Mouse (Mus musculus) midbrain, embryonic 15.5 days (tissue): ENCODE data around the gene Svep1. TPM values are rescaled to one million over a fixed set of nuclear protein-coding genes. Genes with fewer than 3 reads are reported as not detected.

Experiments
- ATAC-seq: fragments of 200-750 bp; cut with Nextera tagmentation; replicated peaks from 2 replicates; pipeline ENCODE4 v1.8.0; 2017; ENCODE audit warnings: moderate TSS enrichment
- H3K27ac ChIP-seq: fragments of 300-500 bp; sonication (generic); 2 replicates; pipeline ENCODE4 v1.5.1; 2015; ENCODE audit warnings: mild to moderate bottlenecking, inconsistent platforms
- H3K27me3 ChIP-seq: fragments of 300-500 bp; sonication (generic); replicated peaks from 2 replicates; pipeline ENCODE4 v1.6.1; 2015; ENCODE audit warnings: inconsistent platforms
- H3K36me3 ChIP-seq: fragments of 300-500 bp; sonication (generic); replicated peaks from 2 replicates; pipeline ENCODE4 v1.6.1; 2015; ENCODE audit warnings: inconsistent platforms
- H3K4me1 ChIP-seq: fragments of 300-500 bp; sonication (generic); 2 replicates; pipeline ENCODE4 v1.6.1; 2015; ENCODE audit warnings: inconsistent platforms
- H3K4me2 ChIP-seq: fragments of 300-500 bp; sonication (generic); 2 replicates; pipeline ENCODE4 v1.6.1; 2015; ENCODE audit warnings: inconsistent platforms, mild to moderate bottlenecking, moderate library complexity
- H3K4me3 ChIP-seq: fragments of 300-500 bp; sonication (generic); 2 replicates; pipeline ENCODE4 v1.5.1; 2015; ENCODE audit warnings: mild to moderate bottlenecking, inconsistent platforms
- H3K9ac ChIP-seq: fragments of 300-500 bp; sonication (generic); 2 replicates; pipeline ENCODE4 v1.6.1; 2015; ENCODE audit warnings: mild to moderate bottlenecking, inconsistent platforms
- H3K9me3 ChIP-seq: fragments of 300-500 bp; sonication (generic); 2 replicates; pipeline ENCODE4 v1.6.1; 2016; ENCODE audit warnings: inconsistent platforms
- WGBS: fragments of 180-500 bp; shearing (Covaris S2); methylation state at CpG from one replicate; pipeline ENCODE4 v1.1.7; 2015; ENCODE audit warnings: mixed read lengths; 5-methylcytosine and 5-hydroxymethylcytosine counted together
- polyA plus RNA-seq: library from polyadenylated mRNA; unstranded; fragments of >200 nt; fragmentation: Nextera tagmentation; extraction: Ambion mirVana; gene quantifications from 2 replicates; pipeline ENCODE4 v1.2.1, GENCODE M21; 2015

Gene Svep1
- polyA plus RNA-seq, 1 experiment from 2014 or later: 0.76 TPM

- Histone ChIP-seq H3K4me2 (no peak overlapping the region), H3K9ac (no peak overlapping the region), H3K4me3 (no peak overlapping the region), H3K9me3 (no peaks in the 10 kb centered on the region; the same call in 1 of the 2 replicates), H3K36me3 (no peaks in the 10 kb centered on the region), H3K27me3 (no peaks in the 10 kb centered on the region), H3K27ac (no peak overlapping the region), H3K4me1 (no peaks in the 10 kb centered on the region)
- 94% methylated on average over 5 of the region's 5 CpGs for WGBS
- no peak for ATAC-seq
Measured at GRCm38 (mm10) chr4:58068886-58069285, 137.8 kb downstream of the Svep1 start.

- no peak overlapping the region for H3K4me2 ChIP-seq
- H3K9me3 ChIP-seq: no peaks in the 10 kb centered on the region
- no peaks in the 10 kb centered on the region for H3K36me3 ChIP-seq
- WGBS: 72% methylated on average over 2 of the region's 2 CpGs
- H3K9ac ChIP-seq: no peak overlapping the region
- ATAC-seq: no peak
- no peak overlapping the region for H3K4me3 ChIP-seq
- H3K27ac ChIP-seq: no peak overlapping the region
- no peaks in the 10 kb centered on the region for H3K27me3 ChIP-seq
- H3K4me1 ChIP-seq: no peaks in the 10 kb centered on the region
Measured at GRCm38 (mm10) chr4:58064721-58065120, 141.9 kb downstream of the Svep1 start.

GRCm38 (mm10) chr4:58062933-58063332 is 143.7 kb downstream of the Svep1 start:
- H3K27me3 ChIP-seq: no peaks in the 10 kb centered on the region
- H3K4me2 ChIP-seq: no peak overlapping the region
- H3K9me3 ChIP-seq: no peaks in the 10 kb centered on the region
- no peak overlapping the region for H3K4me3 ChIP-seq
- no peaks in the 10 kb centered on the region for H3K4me1 ChIP-seq
- 97% methylated on average over 1 of the region's 1 CpGs for WGBS
- no peaks in the 10 kb centered on the region for H3K36me3 ChIP-seq
- H3K27ac ChIP-seq: no peak overlapping the region
- ATAC-seq: no peak
- H3K9ac ChIP-seq: no peak overlapping the region

DNA sequence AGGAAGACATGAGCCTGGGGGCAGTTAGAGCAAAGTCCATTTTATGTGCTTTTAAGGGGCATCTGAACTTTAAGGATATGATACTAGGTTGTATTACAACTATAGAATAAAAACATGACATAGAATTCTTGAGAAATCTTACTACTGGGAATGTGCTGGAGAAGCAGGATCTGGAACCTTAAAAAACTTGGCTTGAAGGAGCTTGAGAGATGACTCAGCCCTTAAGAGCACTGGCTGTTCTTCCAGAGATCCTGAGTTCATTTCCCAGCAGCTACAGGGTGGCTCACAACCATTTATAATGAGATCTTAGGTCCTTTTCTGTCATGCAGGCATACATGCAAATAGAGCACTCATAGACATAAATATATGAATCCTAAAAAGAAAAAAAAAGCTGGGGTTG is 151.0 kb downstream of the Svep1 start:
- H3K4me2 ChIP-seq: no peak overlapping the region
- 0 out of 2 replicates have a peak, but pooled peaks cover 3% of the 10 kb centered on the region for H3K4me1 ChIP-seq
- no peak overlapping the region for H3K9ac ChIP-seq
- H3K27me3 ChIP-seq: no peaks in the 10 kb centered on the region
- no peak overlapping the region for H3K27ac ChIP-seq
- no peaks in the 10 kb centered on the region for H3K9me3 ChIP-seq
- H3K36me3 ChIP-seq: no peaks in the 10 kb centered on the region
- no peak for ATAC-seq
- H3K4me3 ChIP-seq: no peak overlapping the region

- H3K9ac ChIP-seq: no peak overlapping the region
- no peaks in the 10 kb centered on the region for H3K36me3 ChIP-seq
- H3K4me3 ChIP-seq: no peak overlapping the region
- no peak overlapping the region for H3K27ac ChIP-seq
- H3K9me3 ChIP-seq: no peaks in the 10 kb centered on the region
- 76% methylated on average over 5 of the region's 5 CpGs for WGBS
- no peak overlapping the region for H3K4me2 ChIP-seq
- H3K4me1 ChIP-seq: 0 out of 2 replicates have a peak, but pooled peaks cover 3% of the 10 kb centered on the region
- ATAC-seq: no peak
- H3K27me3 ChIP-seq: no peaks in the 10 kb centered on the region
Measured at GRCm38 (mm10) chr4:58054441-58054840, 152.2 kb downstream of the Svep1 start.

GRCm38 (mm10) chr4:58050746-58051145 is 155.9 kb downstream of the Svep1 start:
- Histone ChIP-seq H3K27ac (peak overlapping the region; percentile 45; the same call in 1 of the 2 replicates), H3K9ac (no peak overlapping the region), H3K4me1 (0 out of 2 replicates have a peak, but pooled peaks cover 3% of the 10 kb centered on the region), H3K4me3 (no peak overlapping the region), H3K4me2 (no peak overlapping the region), H3K36me3 (no peaks in the 10 kb centered on the region), H3K27me3 (no peaks in the 10 kb centered on the region), H3K9me3 (no peaks in the 10 kb centered on the region)
- 45% methylated on average over 8 of the region's 8 CpGs for WGBS
- ATAC-seq: peak; percentile 78

GRCm38 (mm10) chr4:58050276-58050675 is 156.4 kb downstream of the Svep1 start:
- Histone ChIP-seq H3K4me3 (no peak overlapping the region), H3K27me3 (no peaks in the 10 kb centered on the region), H3K9ac (no peak overlapping the region), H3K4me1 (0 out of 2 replicates have a peak, but pooled peaks cover 3% of the 10 kb centered on the region), H3K9me3 (no peaks in the 10 kb centered on the region), H3K4me2 (no peak overlapping the region), H3K36me3 (no peaks in the 10 kb centered on the region), H3K27ac (0 out of 2 replicates have a peak overlapping the region, but pooled peaks have one; percentile 45)
- ATAC-seq: peak; percentile 67
- WGBS: 63% methylated on average over 8 of the region's 8 CpGs

DNA sequence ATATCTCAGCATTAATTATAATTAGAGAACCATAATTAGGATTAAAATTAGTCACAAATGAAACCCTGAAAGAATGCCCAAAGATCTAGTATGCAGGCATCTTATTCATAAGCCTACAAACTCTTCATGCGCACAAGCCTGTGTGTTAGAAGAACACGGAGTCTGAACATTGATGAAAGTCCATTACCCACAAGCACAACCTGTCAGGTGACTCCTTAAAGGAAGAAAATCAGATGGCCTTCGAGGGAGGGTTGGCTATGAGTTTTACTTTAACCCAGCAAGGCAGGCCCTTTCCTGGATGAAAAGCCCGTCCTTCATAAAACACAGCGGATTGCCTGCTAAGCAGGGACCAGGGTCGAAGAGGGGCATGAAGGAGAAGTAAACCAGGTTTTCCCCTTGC is 161.8 kb downstream of the Svep1 start:
- H3K9me3 ChIP-seq: no peaks in the 10 kb centered on the region
- no peak overlapping the region for H3K4me3 ChIP-seq
- no peaks in the 10 kb centered on the region for H3K4me1 ChIP-seq
- no peak for ATAC-seq
- H3K36me3 ChIP-seq: no peaks in the 10 kb centered on the region
- no peaks in the 10 kb centered on the region for H3K27me3 ChIP-seq
- H3K4me2 ChIP-seq: no peak overlapping the region
- 93% methylated on average over 6 of the region's 6 CpGs for WGBS
- H3K27ac ChIP-seq: no peak overlapping the region
- no peak overlapping the region for H3K9ac ChIP-seq

- Histone ChIP-seq H3K36me3 (no peaks in the 10 kb centered on the region), H3K9ac (no peak overlapping the region), H3K4me1 (no peaks in the 10 kb centered on the region), H3K9me3 (no peaks in the 10 kb centered on the region), H3K4me3 (no peak overlapping the region), H3K4me2 (no peak overlapping the region), H3K27me3 (no peaks in the 10 kb centered on the region), H3K27ac (no peak overlapping the region)
- ATAC-seq: no peak
- 93% methylated on average over 3 of the region's 3 CpGs for WGBS
Measured at GRCm38 (mm10) chr4:58044356-58044755, 162.3 kb downstream of the Svep1 start.

DNA sequence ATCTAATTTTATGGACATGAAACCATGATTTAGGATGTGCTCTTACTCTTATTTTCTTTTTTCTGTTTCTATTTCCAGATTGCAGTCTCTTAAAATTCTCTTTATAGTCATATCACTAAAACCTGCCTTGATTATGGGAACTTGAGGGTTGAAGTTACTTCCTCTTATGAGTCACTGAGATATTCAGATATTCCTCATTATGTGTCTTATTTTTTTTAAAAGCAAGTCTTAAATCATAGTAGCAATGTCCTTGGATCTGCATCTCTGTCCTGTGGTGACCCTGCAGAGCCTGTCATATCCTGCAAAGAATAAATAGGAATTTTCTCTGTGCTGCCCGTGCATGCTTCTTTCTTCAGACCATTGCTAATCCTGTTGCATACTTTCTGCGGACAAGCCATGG is 166.6 kb downstream of the Svep1 start:
- Histone ChIP-seq H3K36me3 (no peaks in the 10 kb centered on the region), H3K27ac (no peak overlapping the region), H3K4me1 (no peaks in the 10 kb centered on the region), H3K4me3 (no peak overlapping the region), H3K4me2 (no peak overlapping the region), H3K27me3 (no peaks in the 10 kb centered on the region), H3K9me3 (no peaks in the 10 kb centered on the region), H3K9ac (no peak overlapping the region)
- WGBS: 69% methylated on average over 2 of the region's 2 CpGs
- ATAC-seq: no peak

- no peak overlapping the region for H3K4me3 ChIP-seq
- no peak for ATAC-seq
- WGBS: 91% methylated on average over 6 of the region's 6 CpGs
- H3K36me3 ChIP-seq: no peaks in the 10 kb centered on the region
- H3K27me3 ChIP-seq: no peaks in the 10 kb centered on the region
- H3K27ac ChIP-seq: no peak overlapping the region
- H3K9ac ChIP-seq: no peak overlapping the region
- no peaks in the 10 kb centered on the region for H3K4me1 ChIP-seq
- no peak overlapping the region for H3K4me2 ChIP-seq
- no peaks in the 10 kb centered on the region for H3K9me3 ChIP-seq
Measured at GRCm38 (mm10) chr4:58037096-58037705, 169.5 kb downstream of the Svep1 start.

DNA sequence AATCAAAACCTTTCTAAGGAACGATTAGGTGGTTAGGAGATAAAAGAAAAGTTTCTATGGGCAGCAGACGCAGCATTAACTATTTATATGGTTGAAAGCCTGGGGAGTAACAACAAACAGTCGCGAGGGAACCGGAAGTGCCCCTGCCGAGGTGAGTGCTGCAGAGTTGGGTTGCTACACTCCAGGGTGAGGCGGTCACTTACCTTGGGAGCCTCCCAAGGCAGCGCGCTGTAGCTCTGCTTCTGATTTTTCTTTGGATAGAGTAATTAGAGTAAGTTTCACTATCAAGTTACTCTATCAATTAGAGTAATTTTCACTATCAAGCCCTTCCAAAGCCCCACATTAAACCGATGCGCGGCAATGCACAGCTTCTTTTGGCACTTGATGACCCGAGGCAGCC is 172.0 kb downstream of the Svep1 start:
- H3K9ac ChIP-seq: no peak overlapping the region
- 49% methylated on average over 13 of the region's 13 CpGs for WGBS
- no peak overlapping the region for H3K27ac ChIP-seq
- no peaks in the 10 kb centered on the region for H3K36me3 ChIP-seq
- peak overlapping the region; percentile 14; the same call in 1 of the 2 replicates for H3K4me2 ChIP-seq
- no peaks in the 10 kb centered on the region for H3K27me3 ChIP-seq
- H3K4me3 ChIP-seq: no peak overlapping the region
- ATAC-seq: no peak
- H3K9me3 ChIP-seq: no peaks in the 10 kb centered on the region
- no peaks in the 10 kb centered on the region for H3K4me1 ChIP-seq

GRCm38 (mm10) chr4:58032714-58033113 is 173.9 kb downstream of the Svep1 start:
- WGBS: 93% methylated on average over 1 of the region's 1 CpGs
- H3K27ac ChIP-seq: no peak overlapping the region
- no peak for ATAC-seq
- no peak overlapping the region for H3K4me3 ChIP-seq
- no peak overlapping the region for H3K9ac ChIP-seq
- no peaks in the 10 kb centered on the region for H3K9me3 ChIP-seq
- H3K4me2 ChIP-seq: no peak overlapping the region
- no peaks in the 10 kb centered on the region for H3K4me1 ChIP-seq
- H3K27me3 ChIP-seq: no peaks in the 10 kb centered on the region
- H3K36me3 ChIP-seq: no peaks in the 10 kb centered on the region
